Mouse (Mus musculus) testis, adult 2 months (tissue): Measurements from ENCODE around the gene Prkn.

Experiments
- CTCF ChIP-seq: fragments of 200-500 bp; IDR thresholded peaks from 2 replicates; pipeline ENCODE4 v1.5.1; 2012; ENCODE audit warnings: low read depth, mild to moderate bottlenecking, inconsistent platforms, low read length, moderate library complexity; ENCODE audit not compliant: control insufficient read depth, insufficient read depth, insufficient replicate concordance
- POLR2A ChIP-seq: fragments of 200-500 bp; IDR thresholded peaks from 2 replicates; pipeline ENCODE4 v1.6.1; 2012; ENCODE audit warnings: low read depth, mild to moderate bottlenecking, inconsistent platforms, low read length, moderate library complexity; ENCODE audit not compliant: control insufficient read depth

DNA sequence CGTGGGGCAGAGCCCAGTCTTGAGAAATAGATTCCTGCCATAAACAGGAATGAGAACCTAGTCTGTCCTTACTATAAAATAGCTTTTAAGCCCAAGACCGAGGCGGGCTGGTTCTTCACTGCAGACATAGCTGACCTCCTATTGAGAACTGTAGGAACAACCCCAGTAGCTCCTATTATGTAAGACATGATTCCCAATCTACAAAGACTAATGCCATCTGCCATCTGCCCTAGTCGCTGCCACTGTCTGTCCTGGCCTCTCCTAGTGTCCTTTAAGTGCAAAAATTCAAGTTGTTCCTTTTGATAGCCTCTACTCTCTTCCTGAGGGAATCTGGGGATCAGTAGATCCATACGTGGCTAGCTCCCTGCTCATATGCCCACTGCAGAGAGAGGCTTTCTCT, 1074.3 kb downstream of the Prkn start:
- TF ChIP-seq POLR2A, result no peak
- TF ChIP-seq CTCF, result no peak
